Mouse (Mus musculus) forebrain, embryonic 11.5 days (tissue): ENCODE measurements around the gene Fndc1. TPM values are rescaled to one million over a fixed set of nuclear protein-coding genes. Genes with fewer than 3 reads are reported as not detected.
A peak's percentile ranks its signal among the peaks of the same experiment; 100 is the strongest.

Experiments
- ATAC-seq: fragments of 200-750 bp; cut with Nextera tagmentation; replicated peaks from 2 replicates; pipeline ENCODE4 v1.8.0; 2017; ENCODE audit warnings: moderate TSS enrichment; ENCODE audit not compliant: low FRiP score
- DNase-seq: peaks from one replicate; pipeline ENCODE4 v3.0.0-alpha.2; 2017; ENCODE audit warnings: low spot score
- H3K27ac ChIP-seq: fragments of 300-500 bp; sonication (generic); 2 replicates; pipeline ENCODE4 v1.5.1; 2014; ENCODE audit warnings: low read depth, low read length
- H3K27me3 ChIP-seq: fragments of 300-500 bp; sonication (generic); 2 replicates; pipeline ENCODE4 v1.6.1; 2014; ENCODE audit warnings: mild to moderate bottlenecking, low read length, mixed read lengths; ENCODE audit not compliant: control insufficient read depth, insufficient read depth
- H3K36me3 ChIP-seq: fragments of 300-500 bp; sonication (generic); 2 replicates; pipeline ENCODE4 v1.6.1; 2014; ENCODE audit warnings: mild to moderate bottlenecking, low read length, moderate library complexity, mixed read lengths; ENCODE audit not compliant: control insufficient read depth, insufficient read depth
- H3K4me1 ChIP-seq: fragments of 300-500 bp; sonication (generic); replicated peaks from 2 replicates; pipeline ENCODE4 v1.6.1; 2014; ENCODE audit warnings: low read length, mixed read lengths; ENCODE audit not compliant: control insufficient read depth, insufficient read depth
- H3K4me2 ChIP-seq: fragments of 300-500 bp; sonication (generic); 2 replicates; pipeline ENCODE4 v1.6.1; 2014; ENCODE audit warnings: low read depth, mild to moderate bottlenecking, low read length, moderate library complexity, mixed read lengths; ENCODE audit not compliant: severe bottlenecking
- H3K4me3 ChIP-seq: fragments of 300-500 bp; sonication (generic); 2 replicates; pipeline ENCODE4 v1.5.1; 2014; ENCODE audit warnings: low read depth, low read length
- H3K9ac ChIP-seq: fragments of 300-500 bp; sonication (generic); 2 replicates; pipeline ENCODE4 v1.6.1; 2014; ENCODE audit warnings: low read length
- H3K9me3 ChIP-seq: fragments of 300-500 bp; sonication (generic); 2 replicates; pipeline ENCODE4 v1.6.1; 2016; ENCODE audit warnings: low read length, mixed read lengths; ENCODE audit not compliant: control insufficient read depth
- WGBS: fragments of 180-500 bp; shearing (Covaris S2); extraction: QIAGEN DNeasy Blood & Tissue Kit; methylation state at CpG from one replicate; pipeline ENCODE4 v1.1.7; 2014; 5-methylcytosine and 5-hydroxymethylcytosine counted together
- polyA plus RNA-seq: library from polyadenylated mRNA; unstranded; fragments of >200 nt; fragmentation: Nextera tagmentation; extraction: Ambion mirVana; gene quantifications from 2 replicates; pipeline ENCODE4 v1.2.1, GENCODE M21; 2014

Fndc1 gene
- polyA plus RNA-seq, 1 experiment from 2014 or later = 1.0 TPM

- DNase-seq (no peak), ATAC-seq (no peak)
- H3K36me3 ChIP-seq = no peaks in the 10 kb centered on the region
- no peaks in the 10 kb centered on the region for H3K27me3 ChIP-seq
- H3K9ac ChIP-seq = no peak overlapping the region
- H3K4me3 ChIP-seq = no peak overlapping the region
- H3K4me2 ChIP-seq = no peak overlapping the region
- H3K9me3 ChIP-seq = no peaks in the 10 kb centered on the region
- no peaks in the 10 kb centered on the region for H3K4me1 ChIP-seq
- WGBS = 89% methylated on average over 12 of the region's 12 CpGs
- H3K27ac ChIP-seq = no peak overlapping the region
These were observed 13.6 kb upstream of the Fndc1 start for GRCm38 (mm10) chr17:7840505-7841290.

GRCm38 (mm10) chr17:7827586-7827985 lies 484 bp upstream of the Fndc1 start:
- Histone ChIP-seq H3K36me3 (no peaks in the 10 kb centered on the region), H3K27me3 (peaks cover 19% of the 10 kb centered on the region), H3K27ac (no peak overlapping the region), H3K4me1 (0 out of 2 replicates have a peak, but pooled peaks cover 2% of the 10 kb centered on the region), H3K4me2 (peak overlapping the region; percentile 76), H3K4me3 (peak overlapping the region; percentile 35), H3K9me3 (no peaks in the 10 kb centered on the region), H3K9ac (no peak overlapping the region)
- ATAC-seq (no peak), DNase-seq (peak; percentile 52)
- 9% methylated on average over 16 of the region's 16 CpGs for WGBS

GRCm38 (mm10) chr17:7825416-7825815 lies 1.7 kb downstream of the Fndc1 start:
- ATAC-seq = no peak
- no peaks in the 10 kb centered on the region for H3K36me3 ChIP-seq
- H3K27me3 ChIP-seq = peaks cover 19% of the 10 kb centered on the region
- H3K4me3 ChIP-seq = no peak overlapping the region
- no peak for DNase-seq
- no peak overlapping the region for H3K27ac ChIP-seq
- H3K4me1 ChIP-seq = 0 out of 2 replicates have a peak, but pooled peaks cover 2% of the 10 kb centered on the region
- no peak overlapping the region for H3K9ac ChIP-seq
- WGBS = 68% methylated on average over 9 of the region's 9 CpGs
- no peak overlapping the region for H3K4me2 ChIP-seq
- H3K9me3 ChIP-seq = no peaks in the 10 kb centered on the region

- no peak overlapping the region for H3K9ac ChIP-seq
- no peaks in the 10 kb centered on the region for H3K36me3 ChIP-seq
- no peak overlapping the region for H3K27ac ChIP-seq
- no peaks in the 10 kb centered on the region for H3K9me3 ChIP-seq
- ATAC-seq (no peak), DNase-seq (peak; percentile 69)
- 32% methylated on average over 17 of the region's 17 CpGs for WGBS
- no peak overlapping the region for H3K4me2 ChIP-seq
- peaks cover 8% of the 10 kb centered on the region for H3K27me3 ChIP-seq
- H3K4me3 ChIP-seq = no peak overlapping the region
- 0 out of 2 replicates have a peak, but pooled peaks cover under 1% of the 10 kb centered on the region for H3K4me1 ChIP-seq
These were observed 5.4 kb downstream of the Fndc1 start for GRCm38 (mm10) chr17:7821553-7822186.

GRCm38 (mm10) chr17:7820176-7820575 lies 6.9 kb downstream of the Fndc1 start:
- H3K27me3 ChIP-seq = no peaks in the 10 kb centered on the region
- DNase-seq (peak; percentile 26), ATAC-seq (no peak)
- no peak overlapping the region for H3K9ac ChIP-seq
- H3K4me2 ChIP-seq = no peak overlapping the region
- no peaks in the 10 kb centered on the region for H3K9me3 ChIP-seq
- H3K36me3 ChIP-seq = no peaks in the 10 kb centered on the region
- no peak overlapping the region for H3K27ac ChIP-seq
- no peak overlapping the region for H3K4me3 ChIP-seq
- 83% methylated on average over 7 of the region's 7 CpGs for WGBS
- no peaks in the 10 kb centered on the region for H3K4me1 ChIP-seq

- no peaks in the 10 kb centered on the region for H3K36me3 ChIP-seq
- H3K27me3 ChIP-seq = no peaks in the 10 kb centered on the region
- no peak for DNase-seq
- no peak overlapping the region for H3K4me2 ChIP-seq
- no peak for ATAC-seq
- H3K9ac ChIP-seq = no peak overlapping the region
- no peaks in the 10 kb centered on the region for H3K9me3 ChIP-seq
- WGBS = 88% methylated on average over 2 of the region's 2 CpGs
- H3K4me1 ChIP-seq = no peaks in the 10 kb centered on the region
- no peak overlapping the region for H3K27ac ChIP-seq
- no peak overlapping the region for H3K4me3 ChIP-seq
These were observed 10.5 kb downstream of the Fndc1 start for GRCm38 (mm10) chr17:7816602-7817001.

GRCm38 (mm10) chr17:7814433-7814832 lies 12.7 kb downstream of the Fndc1 start:
- DNase-seq = no peak
- 76% methylated on average over 3 of the region's 3 CpGs for WGBS
- H3K4me1 ChIP-seq = no peaks in the 10 kb centered on the region
- H3K9ac ChIP-seq = no peak overlapping the region
- H3K36me3 ChIP-seq = no peaks in the 10 kb centered on the region
- H3K4me3 ChIP-seq = no peak overlapping the region
- no peak overlapping the region for H3K27ac ChIP-seq
- no peaks in the 10 kb centered on the region for H3K9me3 ChIP-seq
- no peak overlapping the region for H3K4me2 ChIP-seq
- no peak for ATAC-seq
- H3K27me3 ChIP-seq = no peaks in the 10 kb centered on the region

- DNase-seq = no peak
- H3K9ac ChIP-seq = no peak overlapping the region
- no peaks in the 10 kb centered on the region for H3K4me1 ChIP-seq
- H3K4me3 ChIP-seq = no peak overlapping the region
- no peak overlapping the region for H3K27ac ChIP-seq
- WGBS = 79% methylated on average over 2 of the region's 2 CpGs
- H3K4me2 ChIP-seq = no peak overlapping the region
- no peaks in the 10 kb centered on the region for H3K27me3 ChIP-seq
- ATAC-seq = no peak
- H3K36me3 ChIP-seq = no peaks in the 10 kb centered on the region
- H3K9me3 ChIP-seq = no peaks in the 10 kb centered on the region
These were observed 19.1 kb downstream of the Fndc1 start for GRCm38 (mm10) chr17:7808043-7808442.
